Mouse (Mus musculus) CH12.LX (cell line): Measurements from ENCODE around the gene Ssr3. TPM values are rescaled to one million over a fixed set of nuclear protein-coding genes. Genes with fewer than 3 reads are reported as not detected.

Source experiments
- DNase-seq: peaks from one replicate; pipeline ENCODE4 v3.0.0-alpha.2; 2013; ENCODE audit errors: extremely low read depth
- H3K27ac ChIP-seq: 2 replicates; pipeline ENCODE4 v1.5.1; 2012; ENCODE audit warnings: low read depth, mild to moderate bottlenecking, control low read depth, moderate library complexity; ENCODE audit not compliant: insufficient read depth
- H3K27me3 ChIP-seq: replicated peaks from 2 replicates; pipeline ENCODE3; 2012; ENCODE audit warnings: inconsistent platforms
- H3K36me3 ChIP-seq, 2 experiments: replicated peaks in 1 of 2; 2 replicates each; pipeline versions ENCODE3 to v1.6.1; 2012; ENCODE audit warnings: inconsistent platforms in 1 of 2, low read length in 1 of 2, mild to moderate bottlenecking in 1 of 2, mixed read lengths in 1 of 2, moderate library complexity in 1 of 2; ENCODE audit not compliant: control insufficient read depth in 1 of 2, insufficient read depth in 1 of 2
- H3K4me1 ChIP-seq, 2 experiments: 2 replicates each; pipeline ENCODE4 v1.6.1; 2012; ENCODE audit warnings: inconsistent platforms in 1 of 2, moderate library complexity in 1 of 2; ENCODE audit not compliant: insufficient read depth in 2 of 2, control insufficient read depth in 1 of 2
- H3K4me2 ChIP-seq: 2 replicates; pipeline ENCODE4 v1.6.1; 2012; ENCODE audit warnings: low read depth, mild to moderate bottlenecking, control low read depth; ENCODE audit not compliant: poor library complexity, insufficient read depth, severe bottlenecking
- H3K4me3 ChIP-seq, 3 experiments: fragments of 150-350 bp in 1 of 3; sonication (generic) in 1 of 3; replicated peaks in 1 of 3; 2 replicates each; pipeline versions ENCODE3 to v1.5.1; 2011 to 2012; ENCODE audit warnings: low read depth in 2 of 3, low read length in 2 of 3, mild to moderate bottlenecking in 2 of 3, moderate library complexity in 2 of 3, control low read depth in 1 of 3, improper control_type of control experiment in 1 of 3, inconsistent platforms in 1 of 3, mixed read lengths in 1 of 3; ENCODE audit not compliant: poor library complexity in 1 of 3
- H3K79me2 ChIP-seq: replicated peaks from 2 replicates; pipeline ENCODE4 v1.6.1; 2012; ENCODE audit warnings: mild to moderate bottlenecking, moderate library complexity; ENCODE audit not compliant: control insufficient read depth, poor library complexity, insufficient read depth, severe bottlenecking; ENCODE audit errors: extremely low read depth
- H3K9ac ChIP-seq: 2 replicates; pipeline ENCODE4 v1.6.1; 2012; ENCODE audit warnings: low read depth, mild to moderate bottlenecking, control low read depth, moderate library complexity; ENCODE audit not compliant: insufficient read depth
- H3K9me3 ChIP-seq: replicated peaks from 2 replicates; pipeline ENCODE3; 2012; ENCODE audit warnings: low read length, inconsistent platforms, mixed read lengths
- BHLHE40 ChIP-seq: IDR thresholded peaks from 2 replicates; pipeline ENCODE4 v1.6.1; 2011; ENCODE audit warnings: mild to moderate bottlenecking, low read depth, low read length, improper control_type of control experiment
- CHD1 ChIP-seq: IDR thresholded peaks from 2 replicates; pipeline ENCODE4 v1.6.1; 2012; ENCODE audit warnings: low read depth, low read length, improper control_type of control experiment, inconsistent platforms
- CHD2 ChIP-seq: IDR thresholded peaks from 2 replicates; pipeline ENCODE4 v1.6.1; 2011; ENCODE audit warnings: low read length, improper control_type of control experiment
- CTCF ChIP-seq, 2 experiments: IDR thresholded peaks in 1 of 2; conservative IDR thresholded peaks in 1 of 2; 2 replicates each; pipeline ENCODE4 v1.5.1; 2011 to 2012; ENCODE audit warnings: low read depth in 2 of 2, low read length in 2 of 2, improper control_type of control experiment in 1 of 2, inconsistent platforms in 1 of 2, mild to moderate bottlenecking in 1 of 2, moderate library complexity in 1 of 2
- E2F4 ChIP-seq: IDR thresholded peaks from 2 replicates; pipeline ENCODE4 v1.6.1; 2011; ENCODE audit warnings: low read depth, low read length, improper control_type of control experiment; ENCODE audit not compliant: insufficient replicate concordance
- ELF1 ChIP-seq: IDR thresholded peaks from 2 replicates; pipeline ENCODE4 v1.6.1; 2014; ENCODE audit warnings: low read depth, mild to moderate bottlenecking, inconsistent platforms, low read length, improper control_type of control experiment
- EP300 ChIP-seq: IDR thresholded peaks from 2 replicates; pipeline ENCODE4 v1.6.1; 2011; ENCODE audit warnings: low read length, improper control_type of control experiment
- ETS1 ChIP-seq: conservative IDR thresholded peaks from 2 replicates; pipeline ENCODE4 v1.6.1; 2012; ENCODE audit warnings: low read depth, mild to moderate bottlenecking, inconsistent platforms, low read length, improper control_type of control experiment, moderate library complexity
- GABPA ChIP-seq: IDR thresholded peaks from 2 replicates; pipeline ENCODE4 v1.6.1; 2012; ENCODE audit warnings: low read depth, low read length, improper control_type of control experiment, inconsistent platforms; ENCODE audit not compliant: insufficient replicate concordance
- HCFC1 ChIP-seq: IDR thresholded peaks from 2 replicates; pipeline ENCODE4 v1.6.1; 2012; ENCODE audit warnings: low read depth, mild to moderate bottlenecking, inconsistent platforms, low read length, improper control_type of control experiment
- IRF4 ChIP-seq: IDR thresholded peaks from 2 replicates; pipeline ENCODE4 v1.6.1; 2014; ENCODE audit warnings: low read depth, mild to moderate bottlenecking, inconsistent platforms, low read length, improper control_type of control experiment
- JUN ChIP-seq: IDR thresholded peaks from 2 replicates; pipeline ENCODE4 v1.6.1; 2011; ENCODE audit warnings: low read depth, mild to moderate bottlenecking, low read length, improper control_type of control experiment, moderate library complexity; ENCODE audit not compliant: insufficient read depth
- JUND ChIP-seq: conservative IDR thresholded peaks from 2 replicates; pipeline ENCODE4 v1.6.1; 2011; ENCODE audit warnings: low read depth, low read length, improper control_type of control experiment
- KAT2A ChIP-seq: IDR thresholded peaks from 2 replicates; pipeline ENCODE4 v1.6.1; 2012; ENCODE audit warnings: low read length, improper control_type of control experiment, inconsistent platforms; ENCODE audit not compliant: insufficient replicate concordance
- MAFK ChIP-seq: IDR thresholded peaks from 2 replicates; pipeline ENCODE4 v1.6.1; 2011; ENCODE audit warnings: low read length, improper control_type of control experiment; ENCODE audit not compliant: insufficient replicate concordance
- MAX ChIP-seq: IDR thresholded peaks from 2 replicates; pipeline ENCODE4 v1.6.1; 2011; ENCODE audit warnings: low read length, improper control_type of control experiment
- MAZ ChIP-seq: IDR thresholded peaks from 2 replicates; pipeline ENCODE4 v1.6.1; 2012; ENCODE audit warnings: low read depth, mild to moderate bottlenecking, inconsistent platforms, low read length, improper control_type of control experiment, moderate library complexity
- MEF2A ChIP-seq: IDR thresholded peaks from 2 replicates; pipeline ENCODE4 v1.6.1; 2014; ENCODE audit warnings: low read depth, mild to moderate bottlenecking, inconsistent platforms, low read length, improper control_type of control experiment, borderline replicate concordance
- MXI1 ChIP-seq: IDR thresholded peaks from 2 replicates; pipeline ENCODE4 v1.6.1; 2011; ENCODE audit warnings: mild to moderate bottlenecking, low read depth, low read length, improper control_type of control experiment
- MYC ChIP-seq: IDR thresholded peaks from 2 replicates; pipeline ENCODE4 v1.6.1; 2011; ENCODE audit warnings: low read depth, mild to moderate bottlenecking, improper control_type of control experiment, low read length
- NELFE ChIP-seq: IDR thresholded peaks from 2 replicates; pipeline ENCODE4 v1.6.1; 2011; ENCODE audit warnings: low read depth, low read length, improper control_type of control experiment
- NRF1 ChIP-seq: IDR thresholded peaks from 2 replicates; pipeline ENCODE4 v1.6.1; 2014; ENCODE audit warnings: low read depth, mild to moderate bottlenecking, inconsistent platforms, low read length, improper control_type of control experiment, moderate library complexity
- PAX5 ChIP-seq: IDR thresholded peaks from 2 replicates; pipeline ENCODE4 v1.6.1; 2012; ENCODE audit warnings: low read length, inconsistent platforms, mixed read lengths
- POLR2A ChIP-seq: IDR thresholded peaks from 2 replicates; pipeline ENCODE4 v1.6.1; 2011; ENCODE audit warnings: low read depth, mild to moderate bottlenecking, improper control_type of control experiment, low read length
- POLR2AphosphoS2 ChIP-seq: IDR thresholded peaks from 2 replicates; pipeline ENCODE4 v1.6.1; 2011; ENCODE audit warnings: low read depth, low read length, improper control_type of control experiment
- RAD21 ChIP-seq: IDR thresholded peaks from 2 replicates; pipeline ENCODE4 v1.6.1; 2011; ENCODE audit warnings: low read depth, mild to moderate bottlenecking, low read length, improper control_type of control experiment, moderate library complexity
- RCOR1 ChIP-seq: conservative IDR thresholded peaks from 2 replicates; pipeline ENCODE4 v1.6.1; 2012; ENCODE audit warnings: low read depth, mild to moderate bottlenecking, inconsistent platforms, low read length, improper control_type of control experiment
- SIN3A ChIP-seq: IDR thresholded peaks from 2 replicates; pipeline ENCODE4 v1.6.1; 2012; ENCODE audit warnings: low read length, improper control_type of control experiment, inconsistent platforms
- SMC3 ChIP-seq: IDR thresholded peaks from 2 replicates; pipeline ENCODE4 v1.6.1; 2011; ENCODE audit warnings: low read depth, low read length, improper control_type of control experiment
- TBP ChIP-seq: conservative IDR thresholded peaks from 2 replicates; pipeline ENCODE4 v1.6.1; 2011; ENCODE audit warnings: low read depth, low read length, improper control_type of control experiment
- TCF12 ChIP-seq: IDR thresholded peaks from 2 replicates; pipeline ENCODE4 v1.6.1; 2014; ENCODE audit warnings: low read depth, mild to moderate bottlenecking, inconsistent platforms, low read length, improper control_type of control experiment
- UBTF ChIP-seq: IDR thresholded peaks from 2 replicates; pipeline ENCODE4 v1.6.1; 2012; ENCODE audit warnings: low read depth, mild to moderate bottlenecking, inconsistent platforms, low read length, improper control_type of control experiment, moderate library complexity
- USF1 ChIP-seq: IDR thresholded peaks from 2 replicates; pipeline ENCODE4 v1.6.1; 2014; ENCODE audit warnings: low read depth, mild to moderate bottlenecking, inconsistent platforms, low read length, improper control_type of control experiment
- USF2 ChIP-seq: conservative IDR thresholded peaks from 2 replicates; pipeline ENCODE4 v1.6.1; 2011; ENCODE audit warnings: low read depth, low read length, improper control_type of control experiment
- ZC3H11A ChIP-seq: IDR thresholded peaks from 2 replicates; pipeline ENCODE4 v1.6.1; 2012; ENCODE audit warnings: low read depth, mild to moderate bottlenecking, inconsistent platforms, low read length, improper control_type of control experiment
- ZKSCAN1 ChIP-seq: IDR thresholded peaks from 2 replicates; pipeline ENCODE4 v1.6.1; 2012; ENCODE audit warnings: low read depth, inconsistent platforms, low read length, improper control_type of control experiment, borderline replicate concordance
- ZMIZ1 ChIP-seq: IDR thresholded peaks from 2 replicates; pipeline ENCODE4 v1.6.1; 2012; ENCODE audit warnings: low read depth, mild to moderate bottlenecking, inconsistent platforms, low read length, improper control_type of control experiment
- ZNF384 ChIP-seq: IDR thresholded peaks from 2 replicates; pipeline ENCODE4 v1.6.1; 2012; ENCODE audit warnings: low read depth, low read length, improper control_type of control experiment, inconsistent platforms
- dilution Hi-C: fragments of 300-500 bp; cut with MboI; formaldehyde crosslinking; loops from 2 replicates; pipeline ENCODE4 v1.14.3; 2020; ENCODE audit warnings: low sequenced_read_pairs; ENCODE audit not compliant: extremely low pct_unique_long_range_greater_than_20kb, extremely low pct_ligation_motif_present
- in situ Hi-C: fragments of 300-500 bp; cut with MboI; formaldehyde crosslinking; loops from 3 replicates; pipeline ENCODE4 v1.14.3; 2019; ENCODE audit warnings: low sequenced_read_pairs, low pct_ligation_motif_present, low pct_unique_long_range_greater_than_20kb, mixed read lengths
- polyA plus RNA-seq: library from polyadenylated mRNA; unstranded; fragments of >175 nt; gene quantifications from 2 replicates; pipeline ENCODE4 v1.2.1, GENCODE M21; 2012; ENCODE audit warnings: low read depth; ENCODE audit not compliant: insufficient read length
- total RNA-seq, 2 experiments: library from RNA; depleted of rRNA; stranded (reverse); fragments of 300-350 nt in 1 of 2; fragments of >200 nt in 1 of 2; gene quantifications; 2 replicates each; pipeline ENCODE4 v1.2.3; 2012 to 2014

Gene Ssr3
- total RNA-seq (2012; rRNA removed), result 118 and 132 TPM in 2 replicates
- total RNA-seq (2014; rRNA removed), result 222 and 227 TPM in 2 replicates
- 163 and 165 TPM in 2 replicates for polyA plus RNA-seq

- Histone ChIP-seq H3K4me1 (peaks cover 0 to 14% of the 10 kb centered on the region in 2 experiments; a peak in 1 of 4 replicates), H3K27me3 (no peaks in the 10 kb centered on the region), H3K27ac (peak within 1 kb of the TSS; percentile 55), H3K36me3 (peaks cover 13 to 26% of the 10 kb centered on the region in 2 experiments), H3K9me3 (no peaks in the 10 kb centered on the region), H3K79me2 (peaks cover 37% of the 10 kb centered on the region), H3K4me3 (peak within 1 kb of the TSS; percentile 87 to 96 (median 87)), H3K9ac (peak within 1 kb of the TSS; percentile 92), H3K4me2 (peak within 1 kb of the TSS; percentile 81)
- dilution Hi-C loops (no loop called here), in situ Hi-C loops (loop anchor here (25.0 kb wide), 1 partner anchor 270 kb away; the partner anchor contains the start of gene Lekr1)
- TF ChIP-seq PAX5 (no peak), USF2 (no peak), ETS1 (no peak), MXI1 (0 out of 2 replicates have a peak, but pooled peaks have one; percentile 30), RAD21 (no peak), MEF2A (no peak), NELFE (peak; percentile 87), SMC3 (no peak), MAFK (no peak), CHD1 (no peak), POLR2A (peak; percentile 88), POLR2AphosphoS2 (no peak; the same call in 1 of the 2 replicates), ZNF384 (no peak), ZKSCAN1 (no peak), TCF12 (peak; percentile 73), ELF1 (peak; percentile 98), BHLHE40 (no peak), RCOR1 (no peak), ZC3H11A (no peak), CHD2 (peak; percentile 87), CTCF (conservative IDR thresholded peaks at IDR 0.05 in 1 of 2, IDR thresholded peaks at IDR 0.05 in 1 of 2; ENCODE audit: low read depth in 2 of 2, low read length in 2 of 2) (no peak), IRF4 (peak; percentile 39; the same call in 1 of the 2 replicates), GABPA (peak; percentile 44; the same call in 1 of the 2 replicates), UBTF (no peak), MAX (no peak), EP300 (no peak), ZMIZ1 (peak; percentile 84), USF1 (no peak), HCFC1 (peak; percentile 98), MYC (0 out of 2 replicates have a peak, but pooled peaks have one; percentile 53), MAZ (no peak), TBP (peak; percentile 71), JUN (no peak), SIN3A (peak; percentile 74), E2F4 (peak; percentile 68; the same call in 1 of the 2 replicates), NRF1 (peak; percentile 60), JUND (no peak), KAT2A (peak; percentile 94; the same call in 1 of the 2 replicates)
- DNase-seq, result peak; percentile 97
Measured at GRCm38 (mm10) chr3:65392421-65392817, at the start of gene Ssr3. Ssr3 (minus strand) TSS chr3:65392623.
